Mouse (Mus musculus): ENCODE measurements around the gene Otx2. TPM values are rescaled to one million over a fixed set of nuclear protein-coding genes. Genes with fewer than 3 reads are reported as not detected.

Gene Otx2
- polyA plus RNA-seq, 1 experiment from 2014 or later: not detected

- no peak for ATAC-seq (ENCODE audit: low read depth)
- WGBS (ENCODE audit: insufficient replicate concordance): under 1% methylated on average over 50 of the region's 50 CpGs
These were observed 8.5 kb downstream of the Otx2 start for GRCm38 (mm10) chr14:48664841-48665815.

DNA sequence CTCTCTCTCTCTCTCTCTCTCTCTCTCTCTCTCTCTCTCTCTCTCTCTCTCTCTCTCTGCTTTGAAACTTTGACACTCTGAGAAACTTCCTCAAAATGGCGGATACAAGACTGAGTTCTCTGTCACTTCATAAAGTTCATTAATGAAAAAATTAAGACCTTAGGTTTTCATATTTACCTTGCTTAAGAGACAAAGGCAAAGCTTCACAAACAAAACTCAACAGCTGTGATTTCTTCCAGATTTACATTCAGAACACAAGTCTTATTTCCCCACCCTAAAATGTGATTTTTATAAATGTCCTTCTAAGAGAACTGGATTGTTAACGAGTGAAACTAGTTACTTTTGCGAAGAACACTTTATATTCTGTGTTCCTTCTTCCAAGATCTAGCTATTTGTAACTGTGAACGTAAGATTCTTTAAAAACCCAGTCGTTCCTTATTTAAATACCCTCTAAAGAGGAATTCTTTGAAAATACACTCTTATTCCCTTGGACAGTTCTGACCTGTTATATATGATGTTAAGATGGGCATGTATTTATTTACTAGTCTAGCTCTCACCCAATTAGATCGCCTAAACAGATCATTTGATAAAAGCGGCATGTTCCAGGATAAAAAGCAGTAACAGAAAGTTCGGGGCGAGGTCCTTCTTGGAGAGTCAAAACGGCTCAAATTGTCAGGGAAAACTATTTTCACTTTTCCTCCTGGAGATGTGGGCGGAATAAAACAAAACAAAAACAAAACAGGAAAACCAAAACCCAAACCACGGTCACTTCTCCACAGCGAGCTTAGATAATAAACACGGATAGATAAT is 9.4 kb downstream of the Otx2 start:
- H3K4me2 ChIP-seq (ENCODE audit: low read depth, low read length): no peak overlapping the region
- H3K9ac ChIP-seq (ENCODE audit: low read depth, low read length): no peak overlapping the region
- peaks cover 95% of the 10 kb centered on the region for H3K27me3 ChIP-seq (ENCODE audit: control insufficient read depth, insufficient read depth, low read depth, low read length)
- no peak overlapping the region for H3K27ac ChIP-seq (ENCODE audit: low read length)
- ATAC-seq (ENCODE audit: low read depth): no peak
- H3K36me3 ChIP-seq (ENCODE audit: control insufficient read depth, insufficient read depth): no peaks in the 10 kb centered on the region
- H3K9me3 ChIP-seq (replicated peaks; ENCODE audit: control insufficient read depth, low read length): no peaks in the 10 kb centered on the region
- 2% methylated on average over 14 of the region's 14 CpGs for WGBS (ENCODE audit: insufficient replicate concordance)
- H3K4me3 ChIP-seq (ENCODE audit: low read depth, low read length): no peak overlapping the region
- H3K4me1 ChIP-seq (ENCODE audit: control insufficient read depth, low read depth, low read length): no peaks in the 10 kb centered on the region

More at GRCm38 (mm10) chr14:48664841-48665815, 8.5 kb downstream of the Otx2 start:
- no peak overlapping the region for H3K4me2 ChIP-seq (ENCODE audit: low read depth, low read length)
- H3K36me3 ChIP-seq (ENCODE audit: control insufficient read depth, insufficient read depth): no peaks in the 10 kb centered on the region
- H3K9ac ChIP-seq (ENCODE audit: low read depth, low read length): no peak overlapping the region
- H3K9me3 ChIP-seq (replicated peaks; ENCODE audit: control insufficient read depth, low read length): no peaks in the 10 kb centered on the region
- peaks cover 96% of the 10 kb centered on the region for H3K27me3 ChIP-seq (ENCODE audit: control insufficient read depth, insufficient read depth, low read depth, low read length)
- no peaks in the 10 kb centered on the region for H3K4me1 ChIP-seq (ENCODE audit: control insufficient read depth, low read depth, low read length)
- no peak overlapping the region for H3K27ac ChIP-seq (ENCODE audit: low read length)
- no peak overlapping the region for H3K4me3 ChIP-seq (ENCODE audit: low read depth, low read length)

DNA sequence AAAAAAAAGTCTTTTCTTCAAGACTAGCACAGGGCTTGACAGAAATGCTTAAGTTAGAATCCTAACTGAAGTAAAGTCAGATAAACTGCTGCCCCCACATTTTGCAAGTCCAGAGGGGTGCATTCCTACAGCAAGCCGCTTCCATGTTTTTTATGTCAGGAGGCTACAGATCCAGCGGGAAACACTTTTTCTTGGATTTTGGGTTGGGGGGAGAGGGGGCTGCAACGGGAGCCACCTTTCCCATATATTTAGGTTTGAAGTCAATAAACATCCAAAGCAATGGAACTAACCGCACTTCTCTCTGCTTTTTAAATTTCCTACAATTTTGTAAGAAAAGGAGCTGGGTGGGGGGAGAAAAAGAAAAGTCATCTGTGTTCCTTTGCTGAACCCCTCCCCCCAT is 10.1 kb downstream of the Otx2 start:
- Histone ChIP-seq H3K27ac (ENCODE audit: low read length) (no peak overlapping the region), H3K9ac (ENCODE audit: low read depth, low read length) (no peak overlapping the region), H3K4me3 (ENCODE audit: low read depth, low read length) (no peak overlapping the region), H3K9me3 (replicated peaks; ENCODE audit: control insufficient read depth, low read length) (no peaks in the 10 kb centered on the region), H3K27me3 (ENCODE audit: control insufficient read depth, insufficient read depth, low read depth, low read length) (peaks cover 94% of the 10 kb centered on the region), H3K36me3 (ENCODE audit: control insufficient read depth, insufficient read depth) (no peaks in the 10 kb centered on the region), H3K4me2 (ENCODE audit: low read depth, low read length) (no peak overlapping the region), H3K4me1 (ENCODE audit: control insufficient read depth, low read depth, low read length) (no peaks in the 10 kb centered on the region)
- no peak for ATAC-seq (ENCODE audit: low read depth)
- 4% methylated on average over 4 of the region's 4 CpGs for WGBS (ENCODE audit: insufficient replicate concordance)

- Histone ChIP-seq H3K9me3 (replicated peaks; ENCODE audit: control insufficient read depth, low read length) (no peaks in the 10 kb centered on the region), H3K4me1 (ENCODE audit: control insufficient read depth, low read depth, low read length) (no peaks in the 10 kb centered on the region), H3K4me3 (ENCODE audit: low read depth, low read length) (no peak overlapping the region), H3K27me3 (ENCODE audit: control insufficient read depth, insufficient read depth, low read depth, low read length) (peaks cover 94% of the 10 kb centered on the region), H3K27ac (ENCODE audit: low read length) (no peak overlapping the region), H3K4me2 (ENCODE audit: low read depth, low read length) (no peak overlapping the region), H3K36me3 (ENCODE audit: control insufficient read depth, insufficient read depth) (no peaks in the 10 kb centered on the region), H3K9ac (ENCODE audit: low read depth, low read length) (no peak overlapping the region)
- 3% methylated on average over 16 of the region's 16 CpGs for WGBS (ENCODE audit: insufficient replicate concordance)
- ATAC-seq (ENCODE audit: low read depth): no peak
These were observed 10.9 kb downstream of the Otx2 start for GRCm38 (mm10) chr14:48662568-48663236.

- no peak overlapping the region for H3K27ac ChIP-seq (ENCODE audit: low read length)
- H3K36me3 ChIP-seq (ENCODE audit: control insufficient read depth, insufficient read depth): no peaks in the 10 kb centered on the region
- no peaks in the 10 kb centered on the region for H3K4me1 ChIP-seq (ENCODE audit: control insufficient read depth, low read depth, low read length)
- no peak overlapping the region for H3K9ac ChIP-seq (ENCODE audit: low read depth, low read length)
- peaks cover 93% of the 10 kb centered on the region for H3K27me3 ChIP-seq (ENCODE audit: control insufficient read depth, insufficient read depth, low read depth, low read length)
- no peak for ATAC-seq (ENCODE audit: low read depth)
- no peak overlapping the region for H3K4me2 ChIP-seq (ENCODE audit: low read depth, low read length)
- H3K9me3 ChIP-seq (replicated peaks; ENCODE audit: control insufficient read depth, low read length): no peaks in the 10 kb centered on the region
- WGBS (ENCODE audit: insufficient replicate concordance): 4% methylated on average over 38 of the region's 38 CpGs
- H3K4me3 ChIP-seq (ENCODE audit: low read depth, low read length): no peak overlapping the region
These were observed 11.7 kb downstream of the Otx2 start for GRCm38 (mm10) chr14:48661646-48662567.

DNA sequence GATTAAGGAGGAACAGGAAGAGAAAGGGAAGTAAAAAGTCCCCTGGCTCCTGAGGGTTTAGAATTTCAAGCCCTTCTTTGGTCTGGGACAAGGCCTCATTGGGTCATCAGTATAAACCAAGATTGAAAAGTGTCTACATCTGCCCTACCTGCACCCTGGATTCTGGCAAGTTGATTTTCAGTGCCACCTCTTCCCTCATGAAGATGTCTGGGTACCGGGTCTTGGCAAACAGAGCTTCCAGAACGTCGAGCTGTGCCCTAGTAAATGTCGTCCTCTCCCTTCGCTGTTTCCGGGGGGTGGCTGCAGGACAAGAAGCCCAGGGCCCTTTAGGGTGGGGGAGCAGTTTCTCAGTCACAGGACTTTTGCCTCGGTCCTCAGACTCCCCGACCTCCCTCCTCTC is 12.5 kb downstream of the Otx2 start:
- H3K4me2 ChIP-seq (ENCODE audit: low read depth, low read length): no peak overlapping the region
- H3K27ac ChIP-seq (ENCODE audit: low read length): no peak overlapping the region
- WGBS (ENCODE audit: insufficient replicate concordance): 8% methylated on average over 8 of the region's 8 CpGs
- no peaks in the 10 kb centered on the region for H3K9me3 ChIP-seq (replicated peaks; ENCODE audit: control insufficient read depth, low read length)
- no peaks in the 10 kb centered on the region for H3K36me3 ChIP-seq (ENCODE audit: control insufficient read depth, insufficient read depth)
- H3K4me3 ChIP-seq (ENCODE audit: low read depth, low read length): no peak overlapping the region
- no peak overlapping the region for H3K9ac ChIP-seq (ENCODE audit: low read depth, low read length)
- H3K27me3 ChIP-seq (ENCODE audit: control insufficient read depth, insufficient read depth, low read depth, low read length): peaks cover 93% of the 10 kb centered on the region
- H3K4me1 ChIP-seq (ENCODE audit: control insufficient read depth, low read depth, low read length): no peaks in the 10 kb centered on the region
- no peak for ATAC-seq (ENCODE audit: low read depth)

GRCm38 (mm10) chr14:48660593-48660992 is 13.0 kb downstream of the Otx2 start:
- Histone ChIP-seq H3K9ac (ENCODE audit: low read depth, low read length) (no peak overlapping the region), H3K36me3 (ENCODE audit: control insufficient read depth, insufficient read depth) (no peaks in the 10 kb centered on the region), H3K4me1 (ENCODE audit: control insufficient read depth, low read depth, low read length) (no peaks in the 10 kb centered on the region), H3K27me3 (ENCODE audit: control insufficient read depth, insufficient read depth, low read depth, low read length) (peaks cover 93% of the 10 kb centered on the region), H3K4me2 (ENCODE audit: low read depth, low read length) (no peak overlapping the region), H3K4me3 (ENCODE audit: low read depth, low read length) (no peak overlapping the region), H3K9me3 (replicated peaks; ENCODE audit: control insufficient read depth, low read length) (no peaks in the 10 kb centered on the region), H3K27ac (ENCODE audit: low read length) (no peak overlapping the region)
- ATAC-seq (ENCODE audit: low read depth): no peak
- 32% methylated on average over 4 of the region's 4 CpGs for WGBS (ENCODE audit: insufficient replicate concordance)

DNA sequence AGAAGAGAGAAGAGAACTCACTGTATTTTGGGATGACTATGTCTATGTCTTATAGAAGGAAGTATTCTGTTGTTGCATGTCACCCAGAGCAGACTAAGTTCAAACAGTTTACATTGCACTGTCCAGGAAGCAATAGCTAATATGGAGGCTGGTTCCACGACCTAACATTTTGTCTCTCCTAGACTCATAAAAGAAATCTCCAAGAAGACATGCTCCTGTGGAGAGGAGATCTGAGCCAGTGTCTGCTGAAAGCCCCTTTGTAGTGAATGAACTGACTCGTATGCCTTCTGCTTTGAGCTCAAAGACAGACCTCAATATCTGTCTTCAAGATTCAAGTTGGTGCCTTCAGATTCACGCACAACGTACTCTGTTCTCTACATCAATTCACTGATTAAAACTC is 14.0 kb downstream of the Otx2 start:
- Histone ChIP-seq H3K27ac (ENCODE audit: low read length) (no peak overlapping the region), H3K4me3 (ENCODE audit: low read depth, low read length) (no peak overlapping the region), H3K36me3 (ENCODE audit: control insufficient read depth, insufficient read depth) (no peaks in the 10 kb centered on the region), H3K27me3 (ENCODE audit: control insufficient read depth, insufficient read depth, low read depth, low read length) (peaks cover 93% of the 10 kb centered on the region), H3K4me2 (ENCODE audit: low read depth, low read length) (no peak overlapping the region), H3K9me3 (replicated peaks; ENCODE audit: control insufficient read depth, low read length) (no peaks in the 10 kb centered on the region), H3K9ac (ENCODE audit: low read depth, low read length) (no peak overlapping the region), H3K4me1 (ENCODE audit: control insufficient read depth, low read depth, low read length) (no peaks in the 10 kb centered on the region; the same call in 1 of the 2 replicates)
- 52% methylated on average over 4 of the region's 4 CpGs for whole genome bisulfite sequencing (ENCODE audit: insufficient replicate concordance)
- ATAC-seq (ENCODE audit: low read depth): no peak

Measured in liver, embryonic 16.5 days (tissue).